Mouse (Mus musculus) ES-Bruce4 (cell line): ENCODE data around the gene Tssk6. TPM values are rescaled to one million over a fixed set of nuclear protein-coding genes. Genes with fewer than 3 reads are reported as not detected.

Experiments
- H3K27ac ChIP-seq: 2 replicates; pipeline ENCODE4 v1.5.1; 2012; ENCODE audit warnings: low read length, inconsistent platforms; ENCODE audit not compliant: insufficient read depth
- H3K27me3 ChIP-seq: 2 replicates; pipeline ENCODE4 v1.6.1; 2012; ENCODE audit warnings: mild to moderate bottlenecking, low read length, inconsistent platforms; ENCODE audit not compliant: control insufficient read depth, poor library complexity, insufficient read depth, severe bottlenecking
- H3K36me3 ChIP-seq: 2 replicates; pipeline ENCODE4 v1.6.1; 2012; ENCODE audit warnings: inconsistent platforms, mild to moderate bottlenecking, low read length, moderate library complexity; ENCODE audit not compliant: control insufficient read depth, poor library complexity, insufficient read depth, severe bottlenecking
- H3K4me1 ChIP-seq: one replicate; pipeline ENCODE4 v1.8.1; 2011; ENCODE audit warnings: low read length; ENCODE audit not compliant: control insufficient read depth, insufficient read depth
- H3K4me3 ChIP-seq: 2 replicates; pipeline ENCODE4 v1.5.1; 2011; ENCODE audit warnings: low read depth, mild to moderate bottlenecking, low read length
- H3K9ac ChIP-seq: 2 replicates; pipeline ENCODE4 v1.6.1; 2012; ENCODE audit warnings: low read depth, mild to moderate bottlenecking, inconsistent platforms; ENCODE audit not compliant: poor library complexity, severe bottlenecking
- H3K9me3 ChIP-seq: replicated peaks from 2 replicates; pipeline ENCODE4 v1.6.1; 2012; ENCODE audit warnings: mild to moderate bottlenecking, low read length, inconsistent platforms; ENCODE audit not compliant: control insufficient read depth, poor library complexity, insufficient read depth, severe bottlenecking
- CTCF ChIP-seq: IDR thresholded peaks from one replicate; pipeline ENCODE4 v1.8.1; 2011; ENCODE audit warnings: low read depth, low read length
- EP300 ChIP-seq: IDR thresholded peaks from 2 replicates; pipeline ENCODE4 v1.6.1; 2011; ENCODE audit warnings: low read depth, low read length; ENCODE audit not compliant: insufficient read depth
- POLR2A ChIP-seq: IDR thresholded peaks from one replicate; pipeline ENCODE4 v1.8.1; 2011; ENCODE audit warnings: low read length; ENCODE audit not compliant: insufficient read depth
- polyA plus RNA-seq: library from polyadenylated mRNA; stranded (reverse); fragments of >200 nt; gene quantifications from 2 replicates; pipeline ENCODE4 v1.2.4, GENCODE M21; 2011; ENCODE audit warnings: low read depth; ENCODE audit not compliant: missing spikeins, insufficient read depth, insufficient read length

The Tssk6 gene
- polyA plus RNA-seq, 1 experiment, result not detected

DNA sequence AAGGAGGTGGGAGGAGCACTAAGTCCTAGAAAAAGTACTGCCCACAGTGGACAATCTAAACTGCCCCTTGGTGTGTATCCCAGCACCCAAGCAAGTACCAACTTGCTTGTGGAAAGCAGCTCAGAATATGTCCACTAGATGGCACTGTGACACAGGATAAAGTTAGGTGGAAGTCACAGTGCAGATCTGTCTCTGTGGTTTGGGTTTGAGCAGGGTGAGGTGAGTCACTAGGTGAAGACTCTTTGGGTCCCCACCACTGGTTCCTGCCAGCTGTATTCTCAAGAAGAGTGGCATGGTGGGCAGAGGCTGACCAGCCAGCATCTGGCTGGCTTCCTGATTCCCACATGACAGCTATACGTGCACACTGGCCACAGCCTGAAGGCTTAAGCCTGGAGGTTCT is 17.0 kb downstream of the Tssk6 start:
- TF ChIP-seq EP300, result no peak
- peak; percentile 42 for TF ChIP-seq CTCF
- H3K36me3 ChIP-seq, result peaks cover 36% of the 10 kb centered on the region
- no peaks in the 10 kb centered on the region for H3K9me3 ChIP-seq
- H3K27me3 ChIP-seq, result no peaks in the 10 kb centered on the region
- H3K4me1 ChIP-seq, result no peaks in the 10 kb centered on the region
- H3K27ac ChIP-seq, result 0 out of 2 replicates have a peak overlapping the region, but pooled peaks have one; percentile 3
- no peak overlapping the region for H3K4me3 ChIP-seq
- no peak overlapping the region for H3K9ac ChIP-seq

DNA sequence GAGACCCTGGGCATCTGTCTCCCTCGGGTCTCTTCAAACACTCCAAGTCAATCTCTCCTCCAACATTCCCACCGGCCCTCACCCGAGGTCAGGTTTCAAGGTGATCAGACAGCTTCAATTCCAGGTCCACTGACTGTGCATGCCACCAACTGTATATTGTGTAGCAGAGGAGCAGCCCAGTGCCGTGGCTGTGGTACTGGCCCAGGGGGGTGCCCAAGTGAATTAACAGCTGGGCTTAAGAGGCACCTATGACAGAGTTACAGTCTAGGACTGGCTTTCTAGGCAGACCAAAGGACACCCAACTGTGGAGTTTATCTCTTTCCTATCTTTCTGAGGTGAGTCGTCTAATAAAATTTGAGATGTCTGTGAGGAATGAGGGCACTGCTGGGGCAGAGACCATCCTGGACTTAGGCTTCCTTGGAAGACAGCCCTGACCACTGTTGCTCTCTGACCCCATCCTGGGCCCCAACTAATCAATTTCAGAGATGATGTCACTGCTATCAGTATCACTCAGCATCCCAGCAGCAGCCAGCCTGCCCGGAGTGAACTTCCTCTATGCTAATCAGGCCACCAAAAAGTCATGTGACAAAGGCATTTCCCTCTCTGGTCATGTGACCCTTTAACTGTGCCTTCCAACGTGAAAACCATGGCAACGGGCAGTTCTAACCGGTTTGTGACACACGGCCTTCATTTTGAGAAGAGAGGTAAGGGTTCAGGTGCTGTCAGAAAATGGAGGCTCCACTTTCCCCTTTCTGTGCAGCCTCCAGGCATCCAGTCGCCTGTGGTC is 18.1 kb downstream of the Tssk6 start:
- Histone ChIP-seq H3K9me3 (no peaks in the 10 kb centered on the region), H3K4me1 (no peaks in the 10 kb centered on the region), H3K9ac (peak overlapping the region; percentile 11; the same call in 1 of the 2 replicates), H3K4me3 (no peak overlapping the region), H3K27me3 (no peaks in the 10 kb centered on the region), H3K36me3 (peaks cover 30% of the 10 kb centered on the region), H3K27ac (peak overlapping the region; percentile 61)
- TF ChIP-seq POLR2A, result no peak
- TF ChIP-seq EP300, result 0 out of 2 replicates have a peak, but pooled peaks have one; percentile 16

GRCm38 (mm10) chr8:69921141-69921540 is 19.2 kb downstream of the Tssk6 start:
- Histone ChIP-seq H3K4me1 (no peaks in the 10 kb centered on the region), H3K9me3 (no peaks in the 10 kb centered on the region), H3K36me3 (peaks cover 23% of the 10 kb centered on the region), H3K4me3 (no peak overlapping the region), H3K27me3 (no peaks in the 10 kb centered on the region), H3K9ac (no peak overlapping the region), H3K27ac (peak overlapping the region; percentile 45)
- TF ChIP-seq CTCF (no peak), EP300 (no peak), POLR2A (no peak)

- TF ChIP-seq CTCF, result no peak
These were observed 22.0 kb downstream of the Tssk6 start for GRCm38 (mm10) chr8:69923986-69924385.

DNA sequence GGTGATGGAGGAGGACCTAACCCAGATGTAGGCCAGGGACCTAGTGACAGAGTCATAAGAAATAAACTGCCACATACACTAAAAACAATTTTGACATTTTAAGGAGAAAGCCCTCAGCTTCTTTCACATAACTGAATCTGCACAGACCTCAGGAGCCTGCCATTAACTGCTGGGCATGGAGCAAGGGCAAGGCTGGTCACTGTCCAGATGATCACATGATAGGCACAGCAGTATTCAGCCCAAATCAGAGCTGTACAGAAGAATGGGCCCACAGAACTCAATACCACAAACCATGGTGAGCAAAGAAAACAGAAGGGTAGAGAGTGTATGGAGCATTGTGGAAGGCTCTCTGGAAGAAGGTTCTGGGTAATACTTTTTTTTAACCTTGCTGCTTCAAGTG is 24.9 kb downstream of the Tssk6 start:
- Histone ChIP-seq H3K4me3 (no peak overlapping the region), H3K36me3 (peaks cover 32% of the 10 kb centered on the region), H3K4me1 (no peaks in the 10 kb centered on the region), H3K9ac (no peak overlapping the region), H3K27me3 (no peaks in the 10 kb centered on the region), H3K9me3 (no peaks in the 10 kb centered on the region), H3K27ac (no peak overlapping the region)
- TF ChIP-seq CTCF, result no peak
- no peak for TF ChIP-seq EP300
- no peak for TF ChIP-seq POLR2A

More at GRCm38 (mm10) chr8:69923986-69924385, 22.0 kb downstream of the Tssk6 start:
- Histone ChIP-seq H3K36me3 (peaks cover 24% of the 10 kb centered on the region), H3K27me3 (no peaks in the 10 kb centered on the region), H3K27ac (no peak overlapping the region), H3K4me3 (no peak overlapping the region), H3K9me3 (no peaks in the 10 kb centered on the region), H3K9ac (no peak overlapping the region), H3K4me1 (no peaks in the 10 kb centered on the region)

DNA sequence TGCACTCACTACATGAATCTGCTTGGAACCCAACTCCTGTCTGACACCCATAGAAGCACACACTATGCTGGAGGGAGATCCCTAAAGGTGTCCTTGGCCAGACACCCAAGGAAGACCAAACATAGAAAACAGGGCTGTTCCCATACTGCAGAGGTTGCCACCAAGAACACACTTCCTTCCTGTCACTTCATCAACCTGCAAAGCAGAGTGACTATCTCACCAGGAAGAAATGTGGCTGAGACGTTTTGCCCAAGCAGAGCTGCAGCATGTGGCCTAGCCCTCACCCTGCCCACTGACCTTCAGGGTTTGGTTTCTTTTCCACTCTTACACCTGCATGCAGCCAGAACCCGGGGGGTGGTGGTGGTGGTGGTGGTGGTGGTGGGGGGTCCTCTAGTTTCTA is 31.8 kb downstream of the Tssk6 start:
- H3K36me3 ChIP-seq, result peaks cover 30% of the 10 kb centered on the region
- no peak overlapping the region for H3K27ac ChIP-seq
- no peak overlapping the region for H3K4me3 ChIP-seq
- no peaks in the 10 kb centered on the region for H3K27me3 ChIP-seq
- H3K4me1 ChIP-seq, result peaks cover 10% of the 10 kb centered on the region
- H3K9ac ChIP-seq, result no peak overlapping the region
- TF ChIP-seq EP300, result no peak
- TF ChIP-seq POLR2A, result no peak
- H3K9me3 ChIP-seq, result no peaks in the 10 kb centered on the region
